Mouse (Mus musculus) spleen, postnatal 4 days (tissue): ENCODE results near the gene Pcolce2.

ENCODE experiments used
- DNase-seq, 2 experiments: peaks; one replicate each; pipeline ENCODE4 v3.0.0; 2022; ENCODE audit warnings: low spot score in 2 of 2

Pcolce2 gene

DNA sequence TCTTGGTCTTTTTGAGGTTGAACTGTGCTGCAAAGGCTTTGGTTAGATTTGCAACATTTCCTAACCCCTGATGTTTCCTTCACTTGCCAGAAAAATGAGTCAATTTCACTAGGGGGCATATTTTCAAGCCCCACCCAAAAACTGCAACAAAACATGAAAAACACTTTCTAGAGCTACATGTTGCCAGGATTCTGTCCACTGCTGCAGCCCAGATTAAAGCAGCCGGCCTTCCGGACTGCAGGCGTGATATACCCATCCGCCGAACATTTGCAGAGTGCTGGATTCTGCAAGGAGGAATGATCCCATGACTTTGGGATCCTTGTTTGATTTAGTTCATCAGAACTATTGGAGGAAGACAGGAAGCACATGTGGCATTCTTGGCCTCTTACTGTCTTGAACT is 17.0 kb downstream of the Pcolce2 start:
- no peak for DNase-seq

DNA sequence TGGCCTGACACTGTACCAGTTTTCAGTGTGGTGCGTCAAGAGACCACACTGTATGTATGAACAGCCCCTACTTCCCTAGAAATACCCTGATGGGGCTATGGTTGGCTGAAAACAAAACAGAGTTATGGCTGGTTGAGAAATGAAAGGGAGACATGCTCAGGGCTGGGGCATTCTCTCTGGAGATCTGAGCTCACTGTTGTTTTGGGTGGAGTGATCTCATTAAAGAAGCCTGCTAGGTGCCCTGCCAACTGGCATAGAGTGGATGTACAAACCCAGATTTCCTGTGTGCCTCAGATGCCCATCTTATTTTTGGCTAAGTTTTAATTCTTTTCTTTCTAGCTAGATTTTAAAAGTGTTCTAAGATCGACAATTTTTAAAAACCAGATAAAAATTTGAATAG is 20.5 kb downstream of the Pcolce2 start:
- DNase-seq = no peak

DNA sequence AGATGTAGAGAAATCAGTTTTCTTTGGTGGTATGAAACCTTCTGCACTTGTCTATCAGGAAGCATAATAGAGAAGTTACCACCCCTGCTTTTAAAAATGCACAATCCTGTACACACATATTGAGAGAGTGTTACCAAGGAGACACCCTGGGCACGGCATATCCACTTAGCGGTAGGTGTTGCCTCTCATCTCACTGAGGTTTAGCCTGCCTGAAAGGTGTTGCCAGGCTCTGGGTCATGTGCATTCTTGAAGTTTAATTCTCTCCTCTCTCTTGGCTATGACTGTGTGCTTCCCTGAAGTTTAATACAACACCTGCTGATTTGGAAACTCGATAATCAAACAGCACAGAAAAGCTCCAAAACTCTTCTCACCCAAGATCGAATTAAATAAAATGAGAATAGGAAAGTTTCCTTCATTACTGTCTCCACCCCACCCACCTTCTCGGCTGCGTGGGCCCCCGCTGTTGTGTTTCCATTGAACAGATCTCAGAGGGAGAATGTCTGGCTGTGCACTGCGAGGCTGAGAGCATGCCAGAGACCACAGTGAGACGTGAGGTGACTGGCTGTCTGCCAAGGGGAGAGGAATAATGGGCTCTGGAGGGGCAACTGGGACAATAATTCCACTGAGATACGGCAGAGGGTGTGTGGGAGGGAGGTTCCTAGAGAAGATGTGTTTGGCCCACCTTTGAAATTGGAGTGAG is 27.0 kb downstream of the Pcolce2 start:
- no peak for DNase-seq

DNA sequence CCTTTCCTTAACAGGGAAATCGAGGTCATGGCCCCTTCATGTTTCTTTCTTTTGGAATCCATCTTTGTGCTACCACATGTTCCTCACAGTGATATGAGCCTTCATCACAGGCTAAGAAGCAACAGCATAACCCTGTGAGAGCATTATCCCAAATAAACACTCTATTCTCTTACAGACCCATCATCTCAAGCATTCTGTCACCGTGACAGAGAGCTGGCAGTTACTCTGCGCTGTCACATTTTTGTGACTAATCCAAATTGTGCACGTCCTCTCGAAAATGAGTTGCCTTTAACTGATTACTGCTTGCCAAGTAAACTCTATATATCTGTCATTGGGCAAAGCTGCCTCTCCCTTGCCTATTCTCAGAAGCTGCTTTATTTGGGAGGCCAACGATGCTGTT is 28.4 kb downstream of the Pcolce2 start:
- DNase-seq = no peak

DNA sequence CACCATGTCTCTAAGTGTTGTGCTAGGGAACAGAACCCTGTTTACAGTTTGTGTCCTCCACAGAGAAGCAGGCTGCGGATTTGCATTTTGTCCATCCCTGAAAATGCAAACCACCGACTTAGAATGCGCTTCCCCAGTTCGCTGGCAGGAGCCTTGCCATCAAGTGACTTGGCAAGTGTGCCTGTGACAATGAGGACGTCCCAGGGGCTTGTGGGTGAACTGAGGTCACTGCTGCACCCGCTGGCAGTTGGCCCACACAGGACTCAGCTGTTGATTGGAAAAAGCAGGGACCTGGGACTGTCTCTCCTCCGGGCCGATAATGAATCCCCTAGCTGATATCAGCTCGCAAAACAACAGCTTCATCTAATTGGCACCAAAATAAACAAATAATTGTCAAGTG is 30.4 kb downstream of the Pcolce2 start:
- DNase-seq = no peak

DNA sequence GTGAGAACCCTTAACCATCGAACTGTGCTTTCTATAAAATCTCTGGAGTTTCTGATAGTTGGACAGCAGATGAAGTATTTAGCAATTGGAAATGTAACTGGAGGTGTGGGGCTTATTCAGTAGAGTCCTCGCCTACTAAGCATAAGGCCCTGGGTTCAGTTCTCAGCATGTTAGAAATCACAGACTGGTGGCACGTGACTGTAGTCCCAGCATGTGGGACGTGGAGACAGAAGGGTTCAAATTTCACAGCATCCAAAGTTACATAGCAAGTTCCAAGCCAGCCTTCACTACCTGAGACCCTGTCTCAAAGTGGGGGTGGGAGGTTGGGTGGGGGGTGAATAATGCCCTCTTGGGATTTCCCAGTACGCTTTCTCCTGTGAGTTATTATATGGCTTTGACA is 30.9 kb downstream of the Pcolce2 start:
- no peak for DNase-seq

DNA sequence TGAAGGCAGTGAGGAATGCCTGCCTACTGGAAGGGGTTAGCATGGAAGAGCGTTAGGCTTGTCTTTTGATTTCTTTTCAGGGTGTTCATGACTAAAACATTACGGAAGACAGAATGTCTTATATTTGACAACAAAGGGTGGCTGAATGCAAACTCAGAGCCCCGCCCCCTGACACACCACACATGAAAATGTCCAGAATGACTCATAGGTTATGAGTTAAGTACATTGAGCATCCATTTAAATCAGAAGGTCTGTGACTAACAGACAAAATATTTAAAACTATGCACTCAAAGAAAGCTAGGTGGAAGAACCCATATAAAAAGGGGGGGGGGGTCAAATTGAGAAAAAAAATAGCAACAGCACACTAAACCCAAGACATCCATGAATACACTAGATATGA is 34.9 kb downstream of the Pcolce2 start:
- no peak for DNase-seq

DNA sequence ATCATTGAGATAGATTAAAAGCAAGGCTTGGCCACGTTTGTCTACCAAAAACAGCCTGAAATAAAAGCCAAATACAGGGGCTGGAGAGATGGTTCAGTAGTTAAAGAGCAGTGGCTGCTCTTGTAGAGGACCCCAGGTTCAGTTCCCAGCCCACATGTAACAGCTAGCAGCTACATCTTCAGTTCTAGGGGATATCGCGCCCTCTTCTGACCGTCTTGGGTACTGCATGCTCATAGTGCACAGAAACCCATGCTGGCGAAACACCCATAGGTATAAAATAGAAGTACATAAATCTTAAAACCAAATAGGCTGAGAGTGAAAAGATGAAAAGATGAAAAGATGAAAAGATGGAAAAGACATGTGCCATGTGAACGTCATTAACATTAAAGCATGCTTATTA is 35.4 kb downstream of the Pcolce2 start:
- DNase-seq = no peak

DNA sequence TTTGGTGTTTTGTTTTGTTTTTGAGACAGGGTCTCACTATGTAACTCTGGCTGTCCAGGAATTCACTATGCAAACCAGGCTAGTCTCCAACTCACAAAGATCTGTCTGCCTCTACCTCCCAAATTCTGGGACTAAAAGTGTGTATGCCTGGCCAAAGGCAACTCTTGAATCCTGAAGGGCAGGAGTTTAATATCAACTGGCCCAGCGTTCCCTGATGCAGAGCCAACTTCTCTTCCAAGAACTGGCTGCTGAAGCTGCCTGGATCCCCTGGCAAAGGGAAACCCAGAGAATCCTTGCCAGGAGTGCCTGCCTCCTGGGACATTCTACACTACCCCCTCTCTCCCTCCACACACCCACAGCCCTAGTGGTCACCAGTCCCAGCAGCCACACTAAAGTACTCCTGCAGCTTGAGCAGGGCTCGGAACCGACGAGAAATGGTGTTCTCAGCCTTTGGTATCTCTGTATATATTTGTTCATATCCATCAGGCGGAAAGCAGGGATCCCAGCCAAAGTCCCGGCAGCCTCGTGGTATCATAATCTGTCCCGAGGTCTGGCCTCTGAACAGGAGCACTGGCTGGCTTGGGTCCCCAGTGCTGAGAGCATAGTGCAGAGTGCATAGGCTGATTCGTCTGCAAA is 37.8 kb downstream of the Pcolce2 start:
- DNase-seq = no peak

DNA sequence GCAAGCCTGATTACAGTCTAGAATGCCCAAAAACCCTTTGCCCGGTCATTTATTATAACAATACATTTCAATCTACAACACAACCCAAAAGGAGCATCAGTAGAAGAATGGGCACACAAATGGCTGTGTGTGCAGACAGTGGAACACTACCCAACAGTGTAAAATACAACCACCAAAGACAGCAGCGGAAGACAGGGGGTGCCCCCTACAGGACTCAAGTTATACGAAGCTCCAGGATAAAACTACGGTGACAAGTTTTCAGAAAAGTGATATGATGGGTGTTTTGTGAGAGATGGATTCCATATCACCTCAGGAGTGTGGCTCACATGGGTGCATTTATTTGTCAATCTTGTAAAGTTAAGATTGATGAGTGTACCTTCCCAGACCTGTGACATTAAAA is 38.6 kb downstream of the Pcolce2 start:
- DNase-seq = no peak

DNA sequence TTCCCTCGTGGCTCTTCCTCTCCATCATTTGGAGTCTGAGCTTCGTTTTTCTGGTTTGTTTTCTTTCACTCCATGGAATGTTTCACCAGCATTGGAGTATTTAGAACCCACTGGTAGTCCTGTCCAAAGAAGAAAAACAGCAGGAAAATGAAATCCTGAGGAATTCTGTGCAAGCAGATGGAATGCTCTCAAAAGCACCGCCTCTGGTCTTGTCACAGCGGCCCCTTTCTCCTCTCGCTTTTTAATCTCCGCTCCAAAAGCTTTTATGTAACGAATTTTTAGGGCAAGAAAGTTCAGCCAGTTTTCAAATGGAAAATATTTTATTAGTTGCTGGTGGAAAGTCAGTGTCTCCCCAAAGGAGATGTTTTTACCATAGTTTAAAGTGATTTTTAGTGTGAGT is 42.6 kb downstream of the Pcolce2 start:
- DNase-seq = no peak

DNA sequence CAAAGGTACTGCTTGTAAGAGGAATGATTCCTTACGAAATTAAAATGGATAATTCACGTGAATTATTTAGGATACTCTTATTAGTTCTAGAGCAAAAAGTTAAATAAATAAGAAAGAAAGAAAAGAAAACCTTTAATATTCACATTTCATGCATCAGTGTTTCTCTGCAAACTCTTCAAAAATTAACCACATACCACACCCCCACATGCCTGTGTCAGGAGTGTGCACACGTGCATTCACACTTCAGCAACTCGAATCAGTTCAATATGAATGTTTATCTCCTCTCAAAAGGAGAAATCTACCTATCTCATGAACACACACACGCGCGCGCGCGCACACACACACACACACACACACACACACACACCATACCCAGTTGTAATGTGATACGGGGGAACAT is 43.3 kb downstream of the Pcolce2 start:
- DNase-seq = no peak

DNA sequence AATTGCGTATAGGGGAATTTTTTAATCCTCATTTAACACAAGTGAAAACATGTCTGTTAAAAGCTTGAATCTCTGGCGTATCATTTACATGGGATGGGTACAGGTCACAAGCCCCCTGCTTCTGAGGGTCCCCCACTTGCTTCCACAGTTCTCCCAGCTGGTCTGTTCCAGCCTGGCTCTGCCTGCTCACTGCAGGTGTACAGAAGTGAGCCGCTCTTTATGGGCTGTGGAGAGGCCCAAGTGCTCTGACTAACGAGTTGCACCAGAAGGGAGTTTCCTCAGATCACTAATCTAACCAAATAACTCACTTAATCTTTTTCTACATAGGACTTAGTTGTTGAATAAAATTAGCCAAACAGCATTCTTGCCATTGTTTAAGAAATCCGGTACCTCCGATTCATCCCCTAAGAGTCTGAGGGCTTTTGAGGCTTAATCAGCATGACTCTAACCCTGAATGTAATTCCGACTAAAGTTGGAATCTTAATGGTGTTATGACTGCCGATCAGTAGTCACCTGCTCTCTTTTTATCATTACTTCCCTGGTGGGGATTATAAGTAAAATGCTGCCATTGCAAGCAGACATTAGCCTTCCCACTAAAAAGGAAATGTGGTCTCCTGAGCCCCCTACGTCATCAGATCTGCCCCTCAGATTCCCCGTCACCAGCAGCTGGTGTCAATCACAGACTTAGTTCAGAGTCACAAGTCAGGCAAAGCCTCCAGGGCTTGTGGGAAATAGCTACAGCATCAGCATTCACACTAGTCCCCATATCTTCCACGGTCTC is 48.4 kb downstream of the Pcolce2 start:
- no peak for DNase-seq

DNA sequence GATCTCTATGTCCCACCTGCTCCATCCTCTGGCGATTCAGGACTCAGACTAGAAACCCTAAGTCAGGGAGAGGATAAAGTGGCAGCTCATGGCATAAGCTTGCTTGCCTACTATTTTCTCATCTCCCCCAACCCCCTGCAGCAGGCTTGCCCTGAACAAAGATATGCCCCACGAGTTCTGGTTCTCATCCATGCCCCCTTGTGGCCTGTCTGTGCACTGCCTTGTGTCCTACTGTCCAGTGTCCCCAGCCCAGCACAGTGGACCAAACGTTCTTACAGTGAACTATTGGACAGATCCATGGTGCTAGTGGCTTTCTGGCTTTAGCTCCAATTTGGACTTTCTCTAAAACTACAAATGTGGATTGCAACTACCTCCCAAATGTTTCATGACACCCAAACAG is 50.7 kb downstream of the Pcolce2 start:
- peak; percentile 22 to 70 for DNase-seq

DNA sequence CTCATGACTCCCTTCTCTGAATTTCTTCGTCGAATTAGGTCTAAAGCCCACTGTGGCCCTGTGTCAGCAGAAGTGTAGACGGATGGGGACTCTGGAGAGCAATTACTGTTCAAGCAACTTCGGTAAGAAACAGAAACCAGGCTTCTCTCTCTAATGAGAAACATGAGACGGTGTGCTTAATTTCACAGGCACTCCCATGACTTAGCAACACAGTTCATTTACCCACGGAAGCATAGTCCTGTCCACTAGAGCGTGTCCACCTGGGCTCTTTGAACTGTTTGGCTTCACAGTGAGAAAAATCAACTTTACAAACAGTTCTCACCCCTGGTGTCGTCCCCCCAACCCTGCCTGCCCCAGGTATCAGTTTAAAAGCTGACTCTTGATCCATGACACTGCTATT is 55.4 kb downstream of the Pcolce2 start:
- no peak for DNase-seq

DNA sequence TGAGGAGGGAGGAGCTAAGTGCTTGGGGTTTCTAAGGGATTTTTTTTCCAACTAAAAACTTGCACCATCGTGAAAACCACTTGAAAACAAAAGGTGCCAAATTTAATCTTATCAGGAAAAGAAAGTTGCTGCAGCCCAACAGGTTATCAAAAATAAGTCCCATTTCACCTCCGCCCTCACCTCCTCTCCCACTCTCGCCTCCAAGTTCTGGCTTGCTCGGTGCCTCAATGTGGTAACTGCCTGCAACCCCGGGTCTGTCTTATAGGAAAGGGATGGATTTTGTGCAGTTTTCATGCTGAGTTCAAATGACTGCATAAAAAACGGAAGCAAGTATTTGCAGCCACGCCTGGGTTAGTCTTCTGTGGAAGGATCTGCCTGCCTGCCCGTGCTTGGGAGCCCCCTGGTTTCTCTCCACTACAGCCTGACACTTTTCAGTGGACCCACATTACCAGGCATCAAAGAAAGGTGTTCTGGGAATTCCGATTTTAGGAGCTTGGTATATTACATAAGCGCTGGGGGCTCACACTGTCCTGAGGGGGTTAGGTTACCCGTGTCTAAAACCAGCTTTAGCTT is 56.2 kb downstream of the Pcolce2 start:
- no peak for DNase-seq

DNA sequence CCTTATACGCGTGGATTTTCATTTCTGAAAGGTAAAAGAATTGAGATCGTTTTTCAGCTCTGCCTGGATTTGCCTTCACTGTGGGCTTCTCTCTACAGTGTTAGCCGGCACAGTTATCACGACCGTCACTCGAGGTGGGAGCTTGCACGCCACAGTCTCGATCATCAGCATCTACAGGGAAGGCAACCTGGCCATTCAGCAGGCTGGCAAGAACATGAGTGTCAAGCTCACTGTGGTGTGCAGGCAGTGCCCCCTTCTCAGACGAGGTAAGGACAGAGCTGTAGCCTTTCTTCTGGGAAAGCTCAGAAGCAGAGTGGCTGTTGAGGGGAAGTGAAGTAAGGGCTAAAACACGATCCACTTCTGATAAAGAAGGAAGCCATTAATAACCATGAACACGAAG is 57.1 kb downstream of the Pcolce2 start:
- DNase-seq = no peak

DNA sequence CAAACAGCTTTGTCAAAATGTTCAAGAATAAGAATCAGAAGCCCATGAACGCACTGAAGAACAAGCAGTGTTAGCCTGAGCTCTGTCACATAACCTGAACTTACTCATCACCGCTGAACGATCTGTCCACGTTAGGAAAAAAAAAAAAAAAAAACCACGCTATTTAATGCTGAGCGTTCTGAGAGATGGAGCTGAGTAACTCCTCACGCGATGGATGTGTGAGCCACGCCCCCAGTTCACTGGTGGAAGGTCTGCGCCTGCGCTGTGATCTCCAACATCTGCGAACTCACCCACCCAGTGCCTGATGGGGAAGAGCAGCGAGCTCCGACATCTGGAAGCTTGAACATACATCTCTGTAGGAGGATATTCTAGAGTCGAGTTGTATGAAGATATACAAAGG is 57.6 kb downstream of the Pcolce2 start:
- no peak for DNase-seq

DNA sequence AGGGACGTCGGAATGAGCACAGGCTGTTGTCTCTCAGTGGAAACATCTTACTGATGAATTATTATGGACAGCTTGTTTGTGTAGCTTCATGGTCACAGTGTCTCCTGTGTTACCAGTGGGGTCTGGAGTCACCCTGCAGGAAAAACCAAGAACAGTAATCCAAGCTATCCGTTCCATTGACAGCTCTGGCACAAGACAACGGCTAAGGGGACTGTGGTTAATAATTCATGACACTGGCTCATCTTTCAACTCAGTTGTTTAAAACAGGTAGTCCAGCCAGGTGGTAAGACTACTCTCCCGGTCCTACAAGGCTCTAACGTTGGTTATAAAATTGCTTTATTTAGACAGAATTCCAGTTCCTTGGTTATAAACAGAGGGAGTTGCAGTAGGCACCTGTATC is 59.2 kb downstream of the Pcolce2 start:
- no peak for DNase-seq

DNA sequence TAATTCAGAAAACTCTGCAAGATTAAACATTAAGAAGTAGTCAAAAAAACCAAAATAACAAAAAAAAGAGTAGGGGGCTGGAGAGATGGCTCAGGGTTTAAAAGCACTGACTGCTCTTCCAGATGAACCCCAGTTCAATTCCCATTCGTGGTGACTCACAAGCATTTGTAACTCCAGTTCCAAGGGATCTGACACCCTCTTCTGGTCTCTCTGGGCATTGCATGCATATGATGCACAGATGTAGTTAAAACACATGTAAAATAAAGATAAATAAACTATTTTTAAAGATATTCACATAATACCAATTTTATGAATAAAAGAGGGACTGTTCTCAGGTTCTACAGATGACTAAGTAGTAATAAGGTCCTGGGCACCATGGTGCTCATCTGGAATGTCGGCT is 60.4 kb downstream of the Pcolce2 start:
- DNase-seq = peak; percentile 24 to 67

DNA sequence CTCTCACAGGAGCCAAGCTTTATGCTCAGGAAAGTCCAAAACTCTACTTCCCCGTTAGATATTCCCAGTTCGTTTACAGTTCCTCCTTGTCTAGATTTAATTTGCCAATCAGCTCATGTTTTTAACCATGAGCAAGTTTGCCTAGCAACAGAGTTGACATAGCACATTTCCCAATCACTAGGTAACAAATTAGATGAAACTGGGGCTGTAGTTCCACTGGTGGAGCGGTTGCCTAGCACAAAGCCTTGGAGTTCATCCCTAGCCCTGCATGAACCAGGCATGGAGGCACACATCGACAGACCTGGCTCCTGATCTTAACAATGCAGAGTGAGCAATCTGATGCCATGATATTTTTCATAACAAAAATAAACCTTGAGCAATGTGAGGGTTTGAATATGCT is 61.9 kb downstream of the Pcolce2 start:
- no peak for DNase-seq

DNA sequence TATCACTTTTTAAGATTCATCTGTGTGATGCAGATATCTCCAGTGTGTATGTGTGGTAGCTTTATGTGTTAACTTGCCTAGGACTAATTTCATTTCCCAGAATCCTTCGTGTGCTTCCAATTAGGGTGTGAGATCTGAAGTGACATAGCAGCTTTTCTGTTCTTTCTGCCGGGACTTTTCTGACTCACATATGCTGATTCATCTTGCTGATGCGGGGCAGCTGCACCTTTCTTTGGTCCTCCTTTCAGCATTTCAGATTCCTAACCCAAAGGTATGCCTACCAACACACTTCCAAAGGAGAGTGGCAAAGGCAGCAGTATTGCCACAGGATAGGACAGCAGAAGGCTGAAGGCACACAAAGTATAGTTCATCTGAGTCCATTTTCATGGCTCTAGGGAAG is 66.7 kb downstream of the Pcolce2 start:
- no peak for DNase-seq

DNA sequence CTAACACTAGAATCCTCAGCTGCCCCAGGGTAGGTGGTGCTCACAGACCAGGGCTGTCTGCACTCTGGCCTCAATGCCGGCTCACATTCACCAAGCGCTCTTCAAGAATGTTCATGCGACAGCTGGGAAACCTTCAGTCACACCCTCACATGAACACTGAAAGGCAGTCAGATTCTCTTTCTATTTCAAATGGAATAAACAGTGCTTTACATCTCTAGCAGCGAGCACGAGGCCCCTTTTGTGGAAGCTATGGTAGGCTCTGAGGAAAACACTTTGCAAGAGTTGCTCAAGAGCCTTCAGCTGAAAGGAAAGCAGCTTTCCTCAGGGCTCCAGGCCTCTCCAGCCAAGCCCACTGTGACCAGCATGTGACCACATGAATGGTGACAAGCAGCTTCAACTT is 68.0 kb downstream of the Pcolce2 start:
- DNase-seq = no peak
